Mouse (Mus musculus) limb, embryonic 15.5 days (tissue): Measurements from ENCODE around the gene Mrpl23. TPM values are rescaled to one million over a fixed set of nuclear protein-coding genes. Genes with fewer than 3 reads are reported as not detected.

Source experiments
- ATAC-seq: fragments of 200-750 bp; cut with Nextera tagmentation; 2 replicates; pipeline ENCODE4 v1.8.0; 2017; ENCODE audit warnings: low read depth, moderate TSS enrichment; ENCODE audit not compliant: insufficient number of reproducible peaks, low FRiP score, low TSS enrichment
- H3K27ac ChIP-seq: fragments of 300-500 bp; sonication (generic); 2 replicates; pipeline ENCODE4 v1.5.1; 2015; ENCODE audit warnings: moderate library complexity, mild to moderate bottlenecking, inconsistent platforms
- H3K27me3 ChIP-seq: fragments of 300-500 bp; sonication (generic); 2 replicates; pipeline ENCODE4 v1.6.1; 2015; ENCODE audit warnings: inconsistent platforms
- H3K36me3 ChIP-seq: fragments of 300-500 bp; sonication (generic); 2 replicates; pipeline ENCODE4 v1.6.1; 2015; ENCODE audit warnings: inconsistent platforms
- H3K4me1 ChIP-seq: fragments of 300-500 bp; sonication (generic); 2 replicates; pipeline ENCODE4 v1.6.1; 2015; ENCODE audit warnings: inconsistent platforms
- H3K4me2 ChIP-seq: fragments of 300-500 bp; sonication (generic); 2 replicates; pipeline ENCODE4 v1.6.1; 2015; ENCODE audit warnings: mild to moderate bottlenecking, inconsistent platforms
- H3K4me3 ChIP-seq: fragments of 300-500 bp; sonication (generic); 2 replicates; pipeline ENCODE4 v1.5.1; 2015; ENCODE audit warnings: mild to moderate bottlenecking, inconsistent platforms
- H3K9ac ChIP-seq: fragments of 300-500 bp; sonication (generic); 2 replicates; pipeline ENCODE4 v1.6.1; 2015; ENCODE audit warnings: inconsistent platforms
- H3K9me3 ChIP-seq: fragments of 300-500 bp; sonication (generic); 2 replicates; pipeline ENCODE4 v1.6.1; 2016; ENCODE audit warnings: inconsistent platforms
- WGBS: fragments of 180-500 bp; shearing (Covaris S2); methylation state at CpG from one replicate; pipeline ENCODE4 v1.1.7; 2015; 5-methylcytosine and 5-hydroxymethylcytosine counted together
- polyA plus RNA-seq: library from polyadenylated mRNA; unstranded; fragments of >200 nt; fragmentation: Nextera tagmentation; extraction: Ambion mirVana; gene quantifications from 2 replicates; pipeline ENCODE4 v1.2.1, GENCODE M21; 2015

The Mrpl23 gene
- polyA plus RNA-seq, 1 experiment from 2014 or later, result 28.8 TPM

- 87% methylated on average over 1 of the region's 1 CpGs for WGBS
- Histone ChIP-seq H3K9me3 (no peaks in the 10 kb centered on the region), H3K27ac (peak overlapping the region; percentile 50), H3K27me3 (no peaks in the 10 kb centered on the region), H3K4me1 (peaks cover 10% of the 10 kb centered on the region), H3K4me3 (no peak overlapping the region), H3K9ac (no peak overlapping the region), H3K4me2 (no peak overlapping the region), H3K36me3 (no peaks in the 10 kb centered on the region)
- no peak for ATAC-seq
Measured at GRCm38 (mm10) chr7:142500032-142500431, 32.5 kb upstream of the Mrpl23 start.

- Histone ChIP-seq H3K9ac (no peak overlapping the region), H3K4me1 (peaks cover 40% of the 10 kb centered on the region), H3K27ac (no peak overlapping the region)
Measured at GRCm38 (mm10) chr7:142503206-142503605, 29.3 kb upstream of the Mrpl23 start.

GRCm38 (mm10) chr7:142505942-142506341 lies 26.5 kb upstream of the Mrpl23 start:
- H3K36me3 ChIP-seq, result no peaks in the 10 kb centered on the region
- no peak overlapping the region for H3K4me2 ChIP-seq
- H3K27ac ChIP-seq, result peak overlapping the region; percentile 67
- no peaks in the 10 kb centered on the region for H3K27me3 ChIP-seq
- no peak overlapping the region for H3K4me3 ChIP-seq
- H3K4me1 ChIP-seq, result peaks cover 54% of the 10 kb centered on the region
- no peaks in the 10 kb centered on the region for H3K9me3 ChIP-seq
- 17% methylated on average over 2 of the region's 2 CpGs for WGBS
- no peak for ATAC-seq
- H3K9ac ChIP-seq, result no peak overlapping the region

More at GRCm38 (mm10) chr7:142503206-142503605, 29.3 kb upstream of the Mrpl23 start:
- Histone ChIP-seq H3K36me3 (no peaks in the 10 kb centered on the region), H3K9me3 (no peaks in the 10 kb centered on the region), H3K27me3 (no peaks in the 10 kb centered on the region), H3K4me3 (no peak overlapping the region), H3K4me2 (no peak overlapping the region)
- ATAC-seq, result no peak
- 64% methylated on average over 4 of the region's 4 CpGs for WGBS

- H3K27me3 ChIP-seq, result no peaks in the 10 kb centered on the region
- no peaks in the 10 kb centered on the region for H3K36me3 ChIP-seq
- peaks cover 59% of the 10 kb centered on the region for H3K4me1 ChIP-seq
- H3K9ac ChIP-seq, result no peak overlapping the region
- no peak overlapping the region for H3K4me3 ChIP-seq
- ATAC-seq, result no peak
- H3K9me3 ChIP-seq, result no peaks in the 10 kb centered on the region
- 54% methylated on average over 4 of the region's 4 CpGs for WGBS
- H3K4me2 ChIP-seq, result no peak overlapping the region
- peak overlapping the region; percentile 67 for H3K27ac ChIP-seq
Measured at GRCm38 (mm10) chr7:142506501-142506900, 26.0 kb upstream of the Mrpl23 start.

- H3K4me3 ChIP-seq, result no peak overlapping the region
- no peak overlapping the region for H3K9ac ChIP-seq
- no peaks in the 10 kb centered on the region for H3K9me3 ChIP-seq
- no peak overlapping the region for H3K4me2 ChIP-seq
- no peak for ATAC-seq
- 88% methylated on average over 9 of the region's 9 CpGs for WGBS
- no peaks in the 10 kb centered on the region for H3K36me3 ChIP-seq
- H3K27ac ChIP-seq, result peak overlapping the region; percentile 67; the same call in 1 of the 2 replicates
- peaks cover 59% of the 10 kb centered on the region for H3K4me1 ChIP-seq
- no peaks in the 10 kb centered on the region for H3K27me3 ChIP-seq
Measured at GRCm38 (mm10) chr7:142507453-142507852, 25.0 kb upstream of the Mrpl23 start.

- Histone ChIP-seq H3K9ac (no peak overlapping the region), H3K36me3 (no peaks in the 10 kb centered on the region), H3K4me1 (peaks cover 59% of the 10 kb centered on the region), H3K4me2 (no peak overlapping the region), H3K4me3 (no peak overlapping the region), H3K9me3 (no peaks in the 10 kb centered on the region), H3K27ac (peak overlapping the region; percentile 97), H3K27me3 (no peaks in the 10 kb centered on the region)
- ATAC-seq, result no peak
- WGBS, result 18% methylated on average over 14 of the region's 14 CpGs
Measured at GRCm38 (mm10) chr7:142509518-142509917, 23.0 kb upstream of the Mrpl23 start.

- Histone ChIP-seq H3K9me3 (no peaks in the 10 kb centered on the region), H3K9ac (no peak overlapping the region), H3K4me2 (no peak overlapping the region), H3K36me3 (no peaks in the 10 kb centered on the region), H3K27ac (peak overlapping the region; percentile 97), H3K27me3 (no peaks in the 10 kb centered on the region), H3K4me3 (no peak overlapping the region), H3K4me1 (peaks cover 58% of the 10 kb centered on the region)
- WGBS, result 12% methylated on average over 12 of the region's 12 CpGs
- ATAC-seq, result 0 out of 2 replicates have a peak, but pooled peaks have one; percentile 35
Measured at GRCm38 (mm10) chr7:142510021-142510777, 22.3 kb upstream of the Mrpl23 start.

GRCm38 (mm10) chr7:142514048-142514447 lies 18.4 kb upstream of the Mrpl23 start:
- H3K4me1 ChIP-seq, result peaks cover 44% of the 10 kb centered on the region
- no peak overlapping the region for H3K9ac ChIP-seq
- no peaks in the 10 kb centered on the region for H3K27me3 ChIP-seq
- H3K4me3 ChIP-seq, result no peak overlapping the region
- WGBS, result 77% methylated on average over 4 of the region's 4 CpGs
- H3K9me3 ChIP-seq, result no peaks in the 10 kb centered on the region
- no peaks in the 10 kb centered on the region for H3K36me3 ChIP-seq
- no peak overlapping the region for H3K4me2 ChIP-seq
- no peak for ATAC-seq
- peak overlapping the region; percentile 95; the same call in 1 of the 2 replicates for H3K27ac ChIP-seq

GRCm38 (mm10) chr7:142516221-142516978 lies 16.1 kb upstream of the Mrpl23 start:
- no peaks in the 10 kb centered on the region for H3K27me3 ChIP-seq
- no peaks in the 10 kb centered on the region for H3K36me3 ChIP-seq
- H3K4me2 ChIP-seq, result 0 out of 2 replicates have a peak overlapping the region, but pooled peaks have one; percentile 19
- no peak overlapping the region for H3K9ac ChIP-seq
- no peak overlapping the region for H3K4me3 ChIP-seq
- peak overlapping the region; percentile 95 for H3K27ac ChIP-seq
- H3K4me1 ChIP-seq, result peaks cover 28% of the 10 kb centered on the region
- ATAC-seq, result peak; percentile 85
- H3K9me3 ChIP-seq, result no peaks in the 10 kb centered on the region
- 27% methylated on average over 21 of the region's 21 CpGs for WGBS

- 68% methylated on average over 3 of the region's 3 CpGs for WGBS
- Histone ChIP-seq H3K9me3 (no peaks in the 10 kb centered on the region), H3K27me3 (no peaks in the 10 kb centered on the region), H3K27ac (peak overlapping the region; percentile 95), H3K4me2 (no peak overlapping the region), H3K9ac (no peak overlapping the region), H3K4me1 (peaks cover 36% of the 10 kb centered on the region), H3K36me3 (no peaks in the 10 kb centered on the region), H3K4me3 (no peak overlapping the region)
- no peak for ATAC-seq
Measured at GRCm38 (mm10) chr7:142517531-142517930, 15.0 kb upstream of the Mrpl23 start.

- Histone ChIP-seq H3K4me3 (no peak overlapping the region), H3K9ac (no peak overlapping the region), H3K9me3 (no peaks in the 10 kb centered on the region), H3K36me3 (no peaks in the 10 kb centered on the region), H3K4me2 (no peak overlapping the region), H3K27me3 (no peaks in the 10 kb centered on the region), H3K4me1 (peaks cover 51% of the 10 kb centered on the region), H3K27ac (peak overlapping the region; percentile 13; the same call in 1 of the 2 replicates)
- WGBS, result 69% methylated on average over 4 of the region's 4 CpGs
- no peak for ATAC-seq
Measured at GRCm38 (mm10) chr7:142520331-142520730, 12.2 kb upstream of the Mrpl23 start.

- ATAC-seq, result no peak
- H3K9me3 ChIP-seq, result no peaks in the 10 kb centered on the region
- H3K9ac ChIP-seq, result no peak overlapping the region
- peak overlapping the region; percentile 82 for H3K27ac ChIP-seq
- WGBS, result 28% methylated on average over 4 of the region's 4 CpGs
- H3K27me3 ChIP-seq, result no peaks in the 10 kb centered on the region
- no peak overlapping the region for H3K4me2 ChIP-seq
- peaks cover 48% of the 10 kb centered on the region for H3K4me1 ChIP-seq
- no peak overlapping the region for H3K4me3 ChIP-seq
- no peaks in the 10 kb centered on the region for H3K36me3 ChIP-seq
Measured at GRCm38 (mm10) chr7:142522352-142522751, 10.1 kb upstream of the Mrpl23 start.
